Mouse (Mus musculus) left cerebral cortex, postnatal 4 days (tissue): Measurements from ENCODE around the gene Itga6. TPM values are rescaled to one million over a fixed set of nuclear protein-coding genes. Genes with fewer than 3 reads are reported as not detected.
"Not testable (repeated sequence)": the region's sequence is repeated elsewhere in the genome, so short reads cannot be mapped to it uniquely, and the experiment has no call there.

Source experiments
- DNase-seq: peaks from one replicate; pipeline ENCODE4 v3.0.0-alpha.2; 2022
- intact Hi-C: fragments of 180-260 bp; cut with DNase I; formaldehyde crosslinking; loops from one replicate; pipeline ENCODE4 v1.15.1; 2025
- total RNA-seq, 2 experiments: library from RNA; stranded (reverse); gene quantifications; 2 replicates each; pipeline ENCODE4 v1.2.3; 2021

The Itga6 gene
- 10 to 100 TPM; 27.3 to 32.0 TPM for total RNA-seq

DNA sequence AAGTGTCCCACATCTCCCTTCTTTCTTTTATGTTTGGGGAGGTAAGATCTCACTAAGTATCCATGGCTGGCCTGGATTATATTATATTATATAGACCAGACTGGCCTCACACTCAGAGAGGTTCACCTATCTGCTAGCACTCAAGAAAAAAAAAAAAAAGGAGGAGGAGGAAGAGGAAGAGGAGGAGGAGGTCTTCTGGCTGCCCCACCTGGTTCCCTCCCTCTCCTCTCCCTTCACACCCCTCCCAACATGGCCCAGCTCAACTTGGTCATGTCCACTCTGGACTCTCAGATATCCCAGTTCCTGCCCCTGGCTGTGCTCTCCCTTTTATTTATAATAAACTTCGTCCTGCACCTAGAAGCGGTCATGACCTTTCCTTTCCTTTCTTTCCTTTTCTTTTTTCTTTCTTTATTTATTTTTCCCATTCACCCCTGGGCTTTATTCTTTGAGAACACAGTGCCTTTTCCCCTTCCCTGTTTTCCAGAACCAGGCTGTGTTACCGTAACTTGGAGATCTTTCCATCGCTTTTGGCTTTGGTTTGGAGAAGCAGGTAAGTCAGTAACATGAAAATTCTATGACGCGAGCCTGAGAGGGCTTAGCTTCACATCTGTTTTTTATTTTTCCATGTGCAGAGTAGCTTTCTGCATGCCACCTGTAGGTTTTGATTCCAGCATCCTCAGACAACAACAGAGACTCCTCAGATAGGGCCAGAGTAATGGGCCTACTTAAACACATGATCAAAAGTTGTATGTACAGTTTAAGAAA lies at the start of gene Itga6:
TSS of gene Itga6 (plus strand) at position 7 of the 765 bp plus-strand sequence.
- intact Hi-C loops = no loop called here

DNA sequence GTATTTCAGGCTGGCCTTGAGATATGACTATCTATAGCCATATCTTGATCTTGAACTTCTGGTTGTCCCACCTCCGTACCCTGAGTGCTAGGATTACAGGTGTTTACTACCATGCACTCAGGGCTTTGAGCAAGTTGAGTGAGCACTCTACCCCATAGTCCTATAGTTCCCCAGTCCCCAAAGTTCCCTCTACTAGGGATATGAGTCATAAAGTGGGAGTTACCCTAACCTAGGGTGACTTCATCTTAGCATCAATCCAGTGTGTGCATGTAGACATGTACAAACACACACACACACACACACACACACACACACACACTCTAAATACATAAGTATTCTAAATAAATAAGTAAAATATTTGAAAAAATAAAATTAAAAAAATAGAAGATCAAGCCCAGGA lies 48.6 kb upstream of the Itga6 start:
- no peak for DNase-seq

More for the DNA sequence above, at the start of gene Itga6:
- no peak for DNase-seq

DNA sequence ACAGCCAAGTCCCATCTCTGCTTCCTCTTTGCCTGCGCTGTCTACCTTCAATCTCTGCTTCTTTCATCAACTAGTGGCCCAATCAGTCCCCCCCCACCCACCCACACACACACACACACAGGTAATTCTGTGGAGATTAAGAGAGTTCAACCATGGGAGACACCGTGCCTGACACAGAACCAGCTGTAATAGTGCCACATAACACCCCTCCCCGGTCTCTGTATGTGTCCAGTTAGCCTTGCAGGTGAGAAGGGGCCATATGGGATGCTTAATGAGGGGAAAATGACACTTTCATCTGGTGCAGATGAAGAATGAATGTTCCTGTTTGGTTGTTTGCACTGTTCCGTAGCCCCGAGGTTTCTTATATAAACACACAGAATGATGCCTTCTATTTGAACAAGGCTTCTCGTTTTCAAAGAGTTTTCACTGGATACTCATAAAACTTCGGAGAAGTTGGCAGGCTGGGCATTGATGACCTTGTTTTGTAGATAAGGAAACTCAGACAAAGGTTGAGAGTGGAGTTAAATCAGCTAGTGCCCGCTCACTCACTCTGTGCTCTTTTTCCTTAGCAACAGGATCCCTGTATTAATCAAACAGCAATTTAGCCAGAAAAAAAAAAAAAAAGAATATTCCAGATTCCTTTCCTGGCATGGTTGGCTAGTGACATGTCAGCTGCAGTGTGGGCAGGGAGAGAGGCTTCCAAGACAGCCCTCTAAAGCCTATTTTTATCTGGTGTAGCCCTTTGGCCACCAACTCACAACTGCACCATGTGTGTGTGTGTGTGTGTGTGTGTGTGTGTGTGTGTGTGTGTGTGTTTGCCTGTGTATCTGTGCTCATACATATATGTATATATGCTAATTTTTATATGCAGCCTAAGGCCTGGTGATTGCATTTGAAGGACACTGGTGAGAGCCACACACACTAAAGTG lies 47.7 kb upstream of the Itga6 start:
- DNase-seq = no peak
- intact Hi-C loops = no loop called here

More for the DNA sequence above, 48.6 kb upstream of the Itga6 start:
- intact Hi-C loops = no loop called here

DNA sequence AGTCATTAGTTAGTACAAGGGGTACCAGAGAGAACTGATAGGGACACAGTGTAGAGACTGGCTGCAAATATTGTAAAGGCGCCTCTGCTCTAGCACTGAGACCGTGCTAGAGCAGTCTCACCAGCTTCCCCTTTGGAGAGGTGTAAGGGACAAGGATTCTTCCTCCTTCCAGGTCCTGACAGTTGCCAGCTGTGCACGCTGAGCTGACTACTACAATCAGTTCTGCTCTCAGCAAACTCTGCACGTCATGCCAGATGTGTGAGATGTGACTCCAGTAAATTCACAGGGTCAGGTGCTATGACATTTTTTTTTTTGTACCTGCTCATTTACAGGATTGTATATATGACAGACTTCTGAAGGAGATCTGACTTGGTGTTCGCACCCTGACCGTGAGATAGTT lies 47.0 kb upstream of the Itga6 start:
- no peak for DNase-seq
- intact Hi-C loops = no loop called here

DNA sequence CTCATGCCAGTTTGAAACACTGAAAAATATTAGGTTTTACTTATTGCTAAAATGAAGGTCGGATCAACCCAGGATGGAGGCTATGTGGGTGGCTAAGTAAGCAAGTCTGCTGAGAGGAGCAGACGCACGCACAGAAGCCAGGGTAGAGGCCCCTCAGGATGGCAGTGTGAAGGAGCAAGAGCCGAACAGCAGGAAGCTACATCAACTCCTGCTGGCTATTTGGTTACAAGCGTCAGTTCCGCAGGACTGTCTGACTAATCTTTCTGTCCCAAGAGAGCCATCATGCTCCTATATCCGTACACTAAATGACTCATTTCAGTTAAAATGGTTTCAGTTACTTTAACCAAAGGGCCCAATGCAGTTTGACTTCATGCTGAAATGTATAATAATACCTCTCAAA lies 46.5 kb upstream of the Itga6 start:
- DNase-seq = no peak
- intact Hi-C loops = no loop called here

DNA sequence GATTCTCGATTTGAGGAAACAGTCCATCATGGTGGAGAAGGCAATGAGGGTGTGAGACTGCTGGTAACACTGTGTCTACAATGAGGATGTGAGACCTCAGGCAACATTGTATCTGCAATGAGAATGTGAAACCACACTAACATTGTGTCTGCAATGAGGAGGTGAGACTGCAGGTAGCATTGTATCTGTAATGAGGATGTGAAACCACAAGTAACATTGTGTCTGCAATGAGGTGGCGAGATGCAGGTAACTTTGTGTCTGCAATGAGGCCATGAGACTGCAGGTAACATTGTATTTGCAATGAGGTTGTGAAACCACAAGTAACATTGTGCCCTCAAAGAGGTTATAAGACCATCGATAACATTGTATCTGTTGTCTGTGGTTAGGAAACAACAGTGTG lies 44.1 kb upstream of the Itga6 start:
- no peak for DNase-seq
- intact Hi-C loops = no loop called here

DNA sequence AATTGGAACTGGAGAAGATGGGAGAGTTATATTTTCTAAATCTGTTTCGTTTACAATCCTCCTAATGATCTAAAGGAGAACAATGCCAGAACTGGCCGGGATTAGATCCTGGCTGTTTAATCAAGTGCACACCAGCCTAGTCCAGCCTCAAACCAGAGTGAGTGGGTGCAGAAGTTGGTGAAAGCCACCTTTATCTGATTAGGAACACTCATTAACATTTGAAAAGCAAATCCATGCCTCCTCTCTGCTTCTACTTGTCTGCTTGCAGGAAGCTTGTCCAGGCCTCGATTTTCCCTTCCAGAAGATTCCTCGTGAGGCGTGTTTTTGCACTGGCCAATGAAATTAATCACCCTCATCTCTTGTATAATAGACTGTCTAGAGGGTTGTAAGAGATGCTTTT lies 41.1 kb upstream of the Itga6 start:
- intact Hi-C loops = no loop called here
- DNase-seq = no peak

DNA sequence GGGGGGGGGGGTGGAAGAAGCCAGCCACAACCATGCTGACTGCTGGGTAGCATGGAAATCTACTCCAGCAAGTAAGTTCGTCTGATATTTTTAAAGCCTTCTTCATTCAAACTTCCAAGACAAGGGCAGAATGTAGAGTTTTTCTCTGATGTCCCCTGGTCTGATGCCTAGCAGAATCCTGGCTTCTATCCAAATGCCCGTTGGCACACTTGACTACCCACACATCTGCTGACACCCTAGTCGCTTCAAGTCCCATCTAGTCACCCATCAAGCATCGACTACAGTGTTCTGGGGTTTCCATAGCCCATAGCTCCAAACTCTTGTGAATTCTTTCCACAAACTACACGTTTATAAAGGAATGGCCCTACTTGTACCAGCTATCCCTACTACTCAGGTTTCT lies 36.5 kb upstream of the Itga6 start:
- intact Hi-C loops = no loop called here
- peak; percentile 54 for DNase-seq

DNA sequence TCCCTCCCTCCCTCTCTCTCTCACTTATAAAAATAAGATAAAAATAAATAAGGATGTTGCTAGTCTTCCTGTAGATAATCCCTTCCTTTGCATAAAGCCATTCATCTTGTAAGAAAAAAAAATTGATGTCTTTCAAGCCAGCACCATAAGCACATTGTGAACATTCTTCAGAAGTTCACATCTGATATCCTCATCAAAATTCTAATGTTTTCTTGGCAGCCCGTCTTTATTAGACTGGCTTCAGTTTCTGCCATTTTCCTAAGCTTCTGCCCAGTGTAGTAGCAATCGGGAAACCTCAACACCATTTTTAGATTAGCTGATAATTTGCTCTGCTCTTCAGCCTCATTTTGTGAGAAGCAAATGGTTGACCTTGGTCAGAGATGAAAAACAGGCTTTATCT lies 33.8 kb upstream of the Itga6 start:
- intact Hi-C loops = no loop called here
- DNase-seq = no peak

DNA sequence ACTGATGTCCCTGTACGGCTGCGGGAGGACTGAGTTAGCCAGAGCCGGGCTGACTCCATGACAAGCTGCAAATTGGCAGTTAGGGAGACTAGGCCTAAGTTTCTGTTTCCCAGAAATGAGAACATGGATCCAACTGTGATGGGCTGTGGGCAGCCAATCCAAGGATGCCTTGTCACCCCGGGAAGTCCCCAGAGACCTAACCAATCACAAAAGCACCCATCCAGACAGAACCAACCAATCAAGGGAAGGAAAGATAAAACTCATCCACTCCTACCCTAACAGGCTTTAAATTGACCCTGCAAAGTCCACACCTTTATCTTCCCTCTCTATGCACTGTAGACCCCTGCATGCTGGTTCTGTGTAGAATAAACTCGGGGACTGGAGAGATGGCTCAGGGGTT lies 31.0 kb upstream of the Itga6 start:
- intact Hi-C loops = no loop called here
- DNase-seq = no peak

DNA sequence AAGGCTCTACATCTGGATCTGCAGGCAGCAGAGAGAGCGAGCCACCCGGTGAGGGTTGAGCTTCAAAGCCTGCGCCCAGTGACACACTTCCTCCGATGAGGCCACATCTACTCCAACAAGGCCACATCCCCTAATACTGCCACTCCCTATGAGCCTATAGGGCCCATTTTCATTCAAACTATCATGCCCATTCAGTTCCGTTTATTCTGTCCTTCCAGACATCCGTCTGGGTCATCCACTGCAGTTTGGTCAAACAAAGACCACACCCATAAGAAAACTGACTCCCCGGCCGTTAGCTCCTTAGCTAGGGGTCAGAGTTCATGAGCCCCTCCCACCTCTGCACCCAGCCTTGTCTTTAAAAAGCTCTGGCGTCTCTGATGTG lies 26.4 kb upstream of the Itga6 start:
- DNase-seq = no peak
- intact Hi-C loops = no loop called here

DNA sequence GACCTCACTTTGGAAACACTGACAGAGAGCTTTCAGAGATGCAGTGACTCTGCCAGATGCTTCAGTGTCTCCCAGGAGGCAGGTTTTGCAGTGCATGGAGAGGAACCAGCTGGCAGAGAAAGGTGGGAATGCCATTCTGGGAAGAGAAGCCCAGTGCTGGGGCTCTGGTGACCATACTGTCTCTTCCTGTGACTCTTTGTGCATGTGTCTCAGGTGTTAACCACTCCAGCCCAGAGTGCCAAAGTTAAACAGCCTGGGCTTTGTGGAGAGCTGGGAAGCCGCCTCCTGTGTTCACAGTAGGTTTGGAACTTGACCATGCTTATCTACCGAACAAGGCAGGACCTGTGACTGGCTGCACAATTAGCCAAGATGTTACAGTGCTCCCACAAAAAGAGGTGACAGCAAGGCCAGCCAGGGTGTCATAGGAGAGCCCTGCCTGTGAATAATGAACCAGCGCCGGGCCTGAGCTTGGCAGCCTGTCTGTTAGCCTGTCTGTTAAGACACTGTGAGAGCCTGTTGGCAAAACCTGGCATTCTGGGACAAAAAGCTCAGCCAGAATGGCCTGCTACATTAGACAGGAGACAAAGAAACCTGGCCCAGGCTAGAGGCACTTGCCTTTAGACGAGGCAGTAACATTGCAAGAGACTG lies 25.9 kb upstream of the Itga6 start:
- intact Hi-C loops = no loop called here
- peak; percentile 73 for DNase-seq

DNA sequence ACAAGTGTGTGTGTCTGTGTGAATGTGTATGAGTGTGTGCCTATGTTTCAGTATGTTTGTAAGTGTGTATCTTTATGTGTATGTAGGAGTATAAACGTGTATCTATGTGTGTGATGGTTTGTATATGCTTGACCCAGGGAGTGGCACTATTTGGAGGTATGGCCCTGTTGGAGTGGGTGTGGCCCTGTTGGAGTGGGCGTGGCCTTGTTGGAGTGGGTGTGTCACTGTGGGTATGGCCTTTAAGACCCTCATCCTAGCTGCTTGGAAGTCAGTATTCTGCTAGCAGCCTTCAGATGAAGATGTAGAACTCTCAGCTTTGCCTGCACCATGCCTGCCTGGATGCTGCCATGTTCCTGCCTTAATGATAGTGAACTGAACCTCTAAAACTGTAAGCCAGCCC lies 24.9 kb upstream of the Itga6 start:
- intact Hi-C loops, DNase-seq: not testable (repeated sequence)

DNA sequence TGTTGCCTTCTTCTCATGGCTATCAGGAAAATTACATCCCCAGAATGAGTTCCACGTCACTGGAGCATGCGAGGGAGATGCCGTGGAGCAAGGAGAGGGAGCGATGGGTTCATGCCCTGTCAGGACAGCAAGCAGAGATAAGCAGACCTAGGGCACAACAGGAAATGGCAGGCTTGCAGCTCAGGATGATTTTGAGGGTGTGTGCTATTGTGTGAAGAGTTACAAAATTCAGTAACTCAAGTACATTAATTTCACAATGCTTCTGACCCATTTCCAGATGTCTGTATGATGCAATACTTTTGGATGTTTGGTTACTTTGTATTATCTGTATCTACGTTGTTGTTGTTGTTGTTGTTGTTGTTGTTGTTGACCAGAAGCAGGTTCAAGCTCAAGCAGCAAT lies 22.5 kb upstream of the Itga6 start:
- intact Hi-C loops = no loop called here
- DNase-seq = no peak

DNA sequence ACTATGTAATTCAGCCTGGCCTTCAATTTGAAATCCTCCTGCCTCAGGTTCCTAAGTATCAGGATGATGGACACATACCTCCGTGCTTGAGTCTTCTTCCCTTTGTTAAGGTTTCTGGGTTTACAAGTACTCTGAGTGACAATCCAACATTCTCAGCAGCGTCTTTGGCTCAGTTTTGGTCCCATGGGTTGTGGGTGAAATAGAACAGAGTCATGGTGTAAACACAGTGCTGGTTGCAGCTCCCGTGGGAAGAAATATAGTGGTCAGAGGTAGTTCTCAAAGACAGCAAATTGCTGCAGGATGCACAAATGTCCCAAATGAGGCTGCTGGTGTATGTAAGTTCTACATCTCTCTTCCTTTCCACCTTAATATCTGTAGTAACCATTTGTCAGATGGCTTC lies 21.8 kb upstream of the Itga6 start:
- no peak for DNase-seq
- intact Hi-C loops = no loop called here

DNA sequence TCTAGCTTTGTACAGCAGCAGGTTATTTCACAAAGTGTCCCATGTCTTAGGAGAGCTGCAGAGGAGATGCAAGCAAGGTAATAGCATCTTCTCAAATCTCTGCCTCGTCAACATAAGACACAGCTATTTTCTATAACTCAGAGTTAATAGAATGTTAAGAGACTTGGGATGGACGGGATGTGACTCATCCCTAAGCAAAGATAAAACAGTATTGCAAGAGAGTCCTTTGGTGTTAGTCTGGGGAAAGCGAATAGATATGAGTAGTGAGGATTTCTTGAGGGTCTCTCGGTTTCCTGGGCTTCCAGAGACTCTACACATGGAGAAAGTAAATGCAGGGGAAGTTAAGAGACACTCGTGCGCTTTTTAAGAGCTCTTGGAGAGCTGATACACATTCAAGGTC lies 21.4 kb upstream of the Itga6 start:
- intact Hi-C loops = no loop called here
- no peak for DNase-seq

DNA sequence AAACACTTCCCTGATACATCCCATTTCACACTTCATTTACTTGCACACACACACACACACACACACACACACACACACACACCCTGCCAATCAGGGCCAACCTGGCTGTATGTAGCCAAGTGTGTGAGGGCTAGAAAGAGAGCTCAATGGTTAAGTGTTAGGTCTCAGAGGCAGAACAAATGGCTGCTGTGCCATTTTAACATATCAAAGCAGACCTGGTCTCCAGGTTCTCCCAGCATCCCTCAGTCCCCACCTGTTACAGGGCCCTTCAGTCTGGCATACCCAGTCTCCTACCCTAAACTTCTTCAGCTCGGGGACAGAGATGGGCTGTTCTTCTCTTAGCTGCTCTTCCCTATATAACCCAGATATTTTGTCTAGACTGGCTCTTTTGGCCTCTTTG lies 20.0 kb upstream of the Itga6 start:
- DNase-seq = no peak
- intact Hi-C loops = no loop called here

DNA sequence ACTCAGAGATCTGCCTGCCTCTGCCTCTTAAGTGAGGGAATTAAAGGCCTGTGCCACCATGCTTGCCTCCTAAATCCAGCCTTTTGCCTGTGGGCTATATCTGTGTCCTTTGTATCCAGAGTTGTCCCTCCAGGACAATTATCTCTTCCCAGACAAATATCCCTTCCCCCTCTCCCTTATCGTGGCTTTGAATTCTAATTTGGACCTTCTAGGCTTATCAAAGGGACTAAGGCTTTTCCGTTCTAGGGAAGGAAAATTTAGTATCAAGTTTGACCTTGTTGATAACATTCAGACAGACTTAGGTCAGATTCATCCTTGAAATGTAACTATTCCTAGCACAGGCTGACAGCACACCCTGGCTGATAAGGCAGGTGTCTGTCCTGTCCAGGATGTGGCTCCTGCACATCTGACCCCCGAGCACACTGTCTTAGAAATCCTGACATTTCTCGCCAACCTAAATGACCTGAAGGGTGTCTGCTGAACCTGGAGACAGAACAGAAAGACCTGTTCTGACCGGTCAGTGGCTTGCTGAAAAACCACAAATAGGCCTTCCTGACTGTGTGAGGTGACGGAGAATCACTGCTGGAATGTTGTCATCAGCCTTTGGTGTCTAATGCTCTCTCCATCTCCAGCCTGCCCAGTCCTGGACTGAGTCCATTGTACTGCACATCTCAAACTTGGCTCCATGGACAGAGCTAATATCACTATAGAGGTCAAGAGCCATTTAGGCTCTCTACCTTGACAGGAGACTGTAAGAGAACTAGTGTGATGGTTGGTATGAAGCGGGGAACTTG lies 18.3 kb upstream of the Itga6 start:
- intact Hi-C loops = no loop called here
- DNase-seq = no peak

DNA sequence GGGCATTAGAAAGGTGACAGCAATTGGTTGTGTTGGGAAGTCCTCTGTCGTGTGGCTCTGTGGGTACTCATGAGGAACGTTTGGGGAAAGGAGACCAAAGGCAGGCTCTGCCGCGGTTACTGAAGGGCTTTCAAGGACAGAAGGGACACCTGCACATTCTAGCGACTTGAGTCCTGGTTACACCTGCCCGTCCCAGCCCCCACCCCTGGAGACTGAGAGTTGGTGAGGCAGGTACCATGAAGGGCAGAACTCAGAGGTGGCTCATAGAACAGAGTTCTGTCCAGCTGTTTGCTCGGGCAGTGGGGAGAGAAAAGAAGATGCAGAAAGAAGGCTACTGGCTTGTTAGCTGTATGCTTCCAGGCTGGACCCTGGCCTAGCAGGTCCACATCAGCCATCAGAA lies 17.1 kb upstream of the Itga6 start:
- no peak for DNase-seq
- intact Hi-C loops = no loop called here

DNA sequence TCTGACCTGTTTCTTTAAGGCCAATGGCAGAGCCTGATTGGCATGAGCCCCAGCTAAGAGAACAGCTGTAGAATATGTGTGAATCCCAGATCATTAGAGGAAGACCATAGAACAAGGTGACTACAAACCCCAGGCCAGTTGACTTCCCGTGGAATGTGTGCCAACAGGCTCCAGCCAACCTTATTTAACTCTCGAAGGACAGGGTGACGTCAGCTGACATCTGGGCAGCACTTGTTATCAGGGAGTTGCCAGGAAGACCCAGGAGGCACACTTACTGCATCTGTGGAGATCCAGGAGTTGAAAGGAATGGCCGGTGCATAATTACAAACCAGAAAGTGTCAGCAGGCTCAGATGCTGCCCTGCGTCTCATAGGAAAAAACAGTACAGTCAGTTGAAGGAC lies 16.6 kb upstream of the Itga6 start:
- DNase-seq = no peak
- intact Hi-C loops = no loop called here
